Comparison of ENCODE assay signal across 8 mouse cellular contexts in the genomic region with DNA sequence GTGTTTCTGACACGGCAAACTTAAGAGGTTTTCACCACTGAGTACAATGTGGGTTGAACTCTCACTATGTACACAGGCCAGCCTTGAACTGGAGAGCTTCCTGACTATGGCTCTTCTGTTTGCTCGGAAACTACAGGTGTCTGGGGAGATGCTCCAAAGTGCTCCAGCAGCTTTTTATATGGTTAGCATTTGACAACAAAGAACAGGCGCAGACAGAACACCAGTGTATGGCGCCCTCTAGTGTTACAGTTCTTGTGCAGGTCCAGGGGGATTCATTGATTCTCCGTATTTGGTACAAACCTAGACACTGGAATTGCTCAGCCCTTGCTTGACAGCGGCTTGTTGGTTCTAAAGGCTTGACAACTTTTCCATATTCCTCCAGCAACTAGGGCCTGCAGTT. TPM values are rescaled to one million over a fixed set of nuclear protein-coding genes. Genes with fewer than 3 reads are reported as not detected.
DNase-seq lines count a peak whose midpoint lies in the region; ATAC-seq and TF ChIP-seq lines count a peak whose summit lies in the region.

No protein-coding gene starts in this region.

- peaks cover 20% of the 10 kb centered on the region for H3K36me3 ChIP-seq in heart, embryonic 16.5 days (ENCODE audit: control insufficient read depth, insufficient read depth)
- peaks cover 32% of the 10 kb centered on the region for H3K36me3 ChIP-seq in midbrain, embryonic 14.5 days (ENCODE audit: control insufficient read depth, insufficient read depth, low read length)
- peaks cover 12% of the 10 kb centered on the region for H3K36me3 ChIP-seq in spleen, adult 2 months (ENCODE audit: control insufficient read depth, insufficient read depth, low read length)

- no peak for ATAC-seq in heart, embryonic 16.5 days (replicated peaks; ENCODE audit: extremely low read depth, insufficient read depth, low FRiP score)
- peak; percentile 31; the same call in 1 of the 2 replicates for ATAC-seq in midbrain, embryonic 14.5 days (ENCODE audit: low FRiP score, low TSS enrichment)

- intact Hi-C loops in left cerebral cortex, postnatal 25 days (cut with DNase I) = loop anchor here (1.0 kb wide), 1 partner anchor 159 kb away; no protein-coding TSS in a partner anchor

- peak; percentile 67; the same call in 1 of the 2 replicates for TF ChIP-seq CTCF in spleen, adult 2 months (IDR thresholded peaks at IDR 0.05; ENCODE audit: extremely low read depth, insufficient read depth, insufficient read length, insufficient replicate concordance)

- H3K4me2 ChIP-seq in heart, embryonic 16.5 days (ENCODE audit: low read depth, low read length) = no peak overlapping the region
- H3K4me2 ChIP-seq in midbrain, embryonic 14.5 days (ENCODE audit: low read length) = no peak overlapping the region

- WGBS in heart, embryonic 16.5 days = 20% methylated on average over 6 of the region's 6 CpGs
- WGBS in midbrain, embryonic 14.5 days = 24% methylated on average over 6 of the region's 6 CpGs
- 18% methylated on average over 6 of the region's 6 CpGs for WGBS in spleen, adult 2 months

- H3K27me3 ChIP-seq in heart, embryonic 16.5 days (ENCODE audit: control insufficient read depth, insufficient read depth, low read length) = no peaks in the 10 kb centered on the region
- H3K27me3 ChIP-seq in midbrain, embryonic 14.5 days (ENCODE audit: control insufficient read depth, insufficient read depth, low read length) = no peaks in the 10 kb centered on the region
- no peaks in the 10 kb centered on the region for H3K27me3 ChIP-seq in spleen, adult 2 months (ENCODE audit: control insufficient read depth, insufficient read depth, low read length)

- H3K4me1 ChIP-seq in heart, embryonic 16.5 days (ENCODE audit: control insufficient read depth, insufficient read depth, low read length) = peaks cover 10% of the 10 kb centered on the region
- H3K4me1 ChIP-seq in midbrain, embryonic 14.5 days (ENCODE audit: control insufficient read depth, insufficient read depth, low read length) = no peaks in the 10 kb centered on the region
- H3K4me1 ChIP-seq in spleen, adult 2 months (ENCODE audit: control insufficient read depth, insufficient read depth, insufficient read length) = no peaks in the 10 kb centered on the region

- no peak overlapping the region for H3K9ac ChIP-seq in heart, embryonic 16.5 days (ENCODE audit: low read length)
- no peak overlapping the region for H3K9ac ChIP-seq in midbrain, embryonic 14.5 days (replicated peaks; ENCODE audit: low read length)

- TF ChIP-seq POLR2A in spleen, adult 2 months (IDR thresholded peaks at IDR 0.05; ENCODE audit: low read depth, low read length) = no peak

- peak overlapping the region; percentile 32; the same call in 1 of the 2 replicates for H3K27ac ChIP-seq in heart, embryonic 16.5 days (ENCODE audit: low read length)
- peak overlapping the region; percentile 49; the same call in 1 of the 2 replicates for H3K27ac ChIP-seq in midbrain, embryonic 14.5 days (replicated peaks; ENCODE audit: low read depth, low read length)
- H3K27ac ChIP-seq in spleen, adult 2 months (ENCODE audit: insufficient read depth, low read length) = no peak overlapping the region

- no peaks in the 10 kb centered on the region for H3K9me3 ChIP-seq in heart, embryonic 16.5 days (replicated peaks; ENCODE audit: control insufficient read depth, low read length)
- no peaks in the 10 kb centered on the region for H3K9me3 ChIP-seq in midbrain, embryonic 14.5 days (ENCODE audit: control insufficient read depth, low read length)

- DNase-seq in heart, adult 11 months = no peak
- peak; percentile 43 for DNase-seq in cerebellum, adult 9-11 months
- peak; percentile 65 to 92 for DNase-seq in frontal cortex, adult 2 months (ENCODE audit: extremely low spot score in 1 of 2, low spot score in 1 of 2)
- peak; percentile 40 for DNase-seq in kidney, adult 11 months
- peak; percentile 81 to 86 for DNase-seq in left cerebral cortex, postnatal 25 days (ENCODE audit: low spot score in 2 of 2)
- DNase-seq in midbrain, embryonic 14.5 days = peak; percentile 96
- peak; percentile 35 to 43 for DNase-seq in spleen, adult 2 months (ENCODE audit: low read depth in 1 of 2, low spot score in 2 of 2)

- H3K4me3 ChIP-seq in heart, embryonic 16.5 days (ENCODE audit: low read length) = no peak overlapping the region
- H3K4me3 ChIP-seq in midbrain, embryonic 14.5 days (replicated peaks; ENCODE audit: low read depth, low read length) = no peak overlapping the region
- H3K4me3 ChIP-seq in spleen, adult 2 months (ENCODE audit: extremely low read depth, insufficient read depth, insufficient read length) = no peak overlapping the region

RNA-seq across cellular contexts. Expression of gene Gal, which starts 36.8 kb away (rescaled TPM):
- 5.9 and 8.9 TPM in 2 replicates for polyA plus RNA-seq in heart, embryonic 16.5 days (2015; fragmentation: Nextera tagmentation; extraction: Ambion mirVana)
- polyA plus RNA-seq in frontal cortex, adult 2 months (2012; rRNA removed) = 8.7 and 10.8 TPM in 2 replicates
- total RNA-seq in left cerebral cortex, postnatal 25 days (2021) = 1 to 10 TPM in 1 of 2 experiments, under 1 TPM in 1; 0.98 to 1.4 TPM
- 4.6 and 7.5 TPM in 2 replicates for polyA plus RNA-seq in midbrain, embryonic 14.5 days (2014; fragmentation: Nextera tagmentation; extraction: Ambion mirVana)
- 13.1 and 22.2 TPM in 2 replicates for polyA plus RNA-seq in spleen, adult 2 months (2012; rRNA removed)
